Mouse (Mus musculus) neural tube, embryonic 15.5 days (tissue): Measurements from ENCODE around the gene 4933405O20Rik. TPM values are rescaled to one million over a fixed set of nuclear protein-coding genes. Genes with fewer than 3 reads are reported as not detected.

Experiments used
- ATAC-seq: fragments of 200-750 bp; cut with Nextera tagmentation; 2 replicates; pipeline ENCODE4 v1.8.0; 2017; ENCODE audit warnings: mild to moderate bottlenecking, moderate TSS enrichment, moderate library complexity; ENCODE audit not compliant: low FRiP score
- H3K27ac ChIP-seq: fragments of 300-500 bp; sonication (generic); replicated peaks from 2 replicates; pipeline ENCODE4 v1.5.1; 2015; ENCODE audit warnings: mild to moderate bottlenecking, inconsistent platforms
- H3K27me3 ChIP-seq: fragments of 300-500 bp; sonication (generic); replicated peaks from 2 replicates; pipeline ENCODE4 v1.6.1; 2015; ENCODE audit warnings: inconsistent platforms
- H3K36me3 ChIP-seq: fragments of 300-500 bp; sonication (generic); 2 replicates; pipeline ENCODE4 v1.6.1; 2015; ENCODE audit warnings: inconsistent platforms
- H3K4me1 ChIP-seq: fragments of 300-500 bp; sonication (generic); 2 replicates; pipeline ENCODE4 v1.6.1; 2015; ENCODE audit warnings: inconsistent platforms
- H3K4me2 ChIP-seq: fragments of 300-500 bp; sonication (generic); 2 replicates; pipeline ENCODE4 v1.6.1; 2015; ENCODE audit warnings: inconsistent platforms, mild to moderate bottlenecking, moderate library complexity
- H3K4me3 ChIP-seq: fragments of 300-500 bp; sonication (generic); replicated peaks from 2 replicates; pipeline ENCODE4 v1.5.1; 2015; ENCODE audit warnings: mild to moderate bottlenecking, inconsistent platforms
- H3K9ac ChIP-seq: fragments of 300-500 bp; sonication (generic); replicated peaks from 2 replicates; pipeline ENCODE4 v1.6.1; 2015; ENCODE audit warnings: mild to moderate bottlenecking, inconsistent platforms
- H3K9me3 ChIP-seq: fragments of 300-500 bp; sonication (generic); replicated peaks from 2 replicates; pipeline ENCODE4 v1.6.1; 2016; ENCODE audit warnings: inconsistent platforms
- WGBS: fragments of 180-500 bp; shearing (Covaris S2); methylation state at CpG from one replicate; pipeline ENCODE4 v1.1.7; 2015; ENCODE audit warnings: mixed read lengths; 5-methylcytosine and 5-hydroxymethylcytosine counted together
- polyA plus RNA-seq: library from polyadenylated mRNA; unstranded; fragments of >200 nt; fragmentation: Nextera tagmentation; extraction: Ambion mirVana; gene quantifications from 2 replicates; pipeline ENCODE4 v1.2.1, GENCODE M21; 2015

Gene 4933405O20Rik
- polyA plus RNA-seq = not detected in 2 replicates

GRCm38 (mm10) chr7:50598890-50599289 lies at the start of gene 4933405O20Rik:
TSS of gene 4933405O20Rik (plus strand) at chr7:50599190.
- Histone ChIP-seq H3K4me1 (no peaks in the 10 kb centered on the region), H3K27ac (no peak within 1 kb of the TSS), H3K9me3 (no peaks in the 10 kb centered on the region), H3K27me3 (no peaks in the 10 kb centered on the region), H3K36me3 (no peaks in the 10 kb centered on the region), H3K9ac (no peak within 1 kb of the TSS), H3K4me3 (no peak within 1 kb of the TSS), H3K4me2 (no peak within 1 kb of the TSS)
- ATAC-seq = no peak
- WGBS = 81% methylated on average over 3 of the region's 3 CpGs

DNA sequence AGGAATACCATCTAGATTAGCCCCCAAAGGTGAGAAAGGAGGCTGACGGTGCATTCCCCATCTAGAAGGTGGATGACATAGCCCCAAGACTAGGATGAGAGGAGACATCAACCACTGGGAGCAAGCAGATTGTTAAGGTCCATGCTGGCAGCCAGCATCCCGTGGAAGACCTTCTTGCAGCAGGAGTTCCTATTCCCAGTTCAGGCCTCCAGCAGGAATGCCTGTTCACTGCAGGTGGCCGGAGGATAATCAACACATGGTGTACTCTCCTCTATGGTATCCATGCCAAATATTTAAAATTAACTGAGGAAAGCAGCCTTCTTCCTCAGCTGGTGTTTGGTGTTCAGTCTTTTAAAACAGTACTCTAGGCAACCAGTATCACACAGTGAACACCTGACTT lies 49.4 kb upstream of the 4933405O20Rik start:
- ATAC-seq = no peak
- Histone ChIP-seq H3K9ac (no peak overlapping the region), H3K4me3 (no peak overlapping the region), H3K27ac (no peak overlapping the region), H3K9me3 (no peaks in the 10 kb centered on the region), H3K4me2 (no peak overlapping the region), H3K27me3 (no peaks in the 10 kb centered on the region), H3K4me1 (no peaks in the 10 kb centered on the region), H3K36me3 (no peaks in the 10 kb centered on the region)
- WGBS = 74% methylated on average over 3 of the region's 3 CpGs

DNA sequence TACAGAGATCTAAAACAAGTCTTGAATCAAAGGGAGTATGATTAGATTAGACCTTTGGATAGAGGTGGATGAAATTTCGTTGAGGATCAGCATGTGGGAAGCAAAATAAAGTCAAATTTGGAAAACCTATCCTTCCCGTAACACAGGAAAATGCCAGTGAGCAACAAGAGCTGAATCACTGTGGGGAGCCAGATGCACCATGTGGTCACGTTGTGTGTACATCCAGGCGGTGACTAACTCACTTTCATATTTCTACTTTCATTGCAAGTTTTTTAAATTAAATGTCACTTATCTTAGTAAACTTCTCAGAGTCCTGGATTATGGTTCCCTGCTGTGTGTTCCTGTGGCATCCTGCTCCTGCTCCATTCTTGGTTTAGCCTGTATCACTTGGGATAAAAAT lies 47.6 kb upstream of the 4933405O20Rik start:
- 78% methylated on average over 4 of the region's 4 CpGs for WGBS
- Histone ChIP-seq H3K4me2 (no peak overlapping the region), H3K4me3 (no peak overlapping the region), H3K27me3 (no peaks in the 10 kb centered on the region), H3K9me3 (no peaks in the 10 kb centered on the region), H3K27ac (no peak overlapping the region), H3K4me1 (no peaks in the 10 kb centered on the region), H3K9ac (no peak overlapping the region), H3K36me3 (no peaks in the 10 kb centered on the region)
- no peak for ATAC-seq

- Histone ChIP-seq H3K9ac (no peak overlapping the region), H3K36me3 (no peaks in the 10 kb centered on the region), H3K4me2 (no peak overlapping the region), H3K4me3 (no peak overlapping the region), H3K27me3 (no peaks in the 10 kb centered on the region), H3K9me3 (no peaks in the 10 kb centered on the region), H3K27ac (no peak overlapping the region), H3K4me1 (no peaks in the 10 kb centered on the region)
- no peak for ATAC-seq
- 85% methylated on average over 3 of the region's 3 CpGs for WGBS
These were observed 36.3 kb upstream of the 4933405O20Rik start for GRCm38 (mm10) chr7:50562708-50563107.

DNA sequence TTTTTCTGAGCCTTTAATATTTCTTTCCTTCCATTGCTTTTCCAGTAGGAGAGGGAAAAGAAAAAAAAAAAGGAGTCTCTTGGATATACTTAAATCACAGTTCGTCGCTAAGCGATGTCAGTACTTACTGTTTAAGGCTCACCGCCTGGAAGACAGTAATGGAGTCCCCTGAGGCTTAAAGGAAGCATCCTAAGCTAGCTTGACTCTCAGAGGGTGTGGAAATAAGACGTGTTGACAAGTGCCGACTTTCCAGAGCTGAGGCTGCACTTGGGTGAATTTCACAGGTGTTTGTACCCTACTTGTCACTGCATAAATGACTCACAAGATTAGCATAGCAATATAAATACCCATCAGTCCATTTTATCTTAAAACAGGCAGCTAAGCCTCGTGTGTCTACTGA lies 25.1 kb upstream of the 4933405O20Rik start:
- no peak overlapping the region for H3K27ac ChIP-seq
- H3K36me3 ChIP-seq = no peaks in the 10 kb centered on the region
- H3K4me3 ChIP-seq = no peak overlapping the region
- no peak for ATAC-seq
- no peak overlapping the region for H3K9ac ChIP-seq
- no peak overlapping the region for H3K4me2 ChIP-seq
- WGBS = 51% methylated on average over 7 of the region's 7 CpGs
- H3K27me3 ChIP-seq = no peaks in the 10 kb centered on the region
- no peaks in the 10 kb centered on the region for H3K9me3 ChIP-seq
- no peaks in the 10 kb centered on the region for H3K4me1 ChIP-seq

- Histone ChIP-seq H3K27me3 (no peaks in the 10 kb centered on the region), H3K9ac (no peak overlapping the region), H3K9me3 (no peaks in the 10 kb centered on the region), H3K27ac (no peak overlapping the region), H3K4me1 (no peaks in the 10 kb centered on the region), H3K4me3 (no peak overlapping the region), H3K36me3 (no peaks in the 10 kb centered on the region), H3K4me2 (no peak overlapping the region)
- WGBS = 75% methylated on average over 8 of the region's 8 CpGs
- no peak for ATAC-seq
These were observed 10.2 kb upstream of the 4933405O20Rik start for GRCm38 (mm10) chr7:50588642-50589424.

GRCm38 (mm10) chr7:50614101-50614500 lies 15.1 kb downstream of the 4933405O20Rik start:
- Histone ChIP-seq H3K4me2 (no peak overlapping the region), H3K27ac (no peak overlapping the region), H3K4me1 (no peaks in the 10 kb centered on the region), H3K9ac (no peak overlapping the region), H3K4me3 (no peak overlapping the region), H3K36me3 (no peaks in the 10 kb centered on the region), H3K9me3 (no peaks in the 10 kb centered on the region), H3K27me3 (no peaks in the 10 kb centered on the region)
- WGBS = 66% methylated on average over 2 of the region's 2 CpGs
- no peak for ATAC-seq

GRCm38 (mm10) chr7:50629186-50629585 lies 30.2 kb downstream of the 4933405O20Rik start:
- Histone ChIP-seq H3K4me1 (no peaks in the 10 kb centered on the region), H3K36me3 (no peaks in the 10 kb centered on the region), H3K4me2 (no peak overlapping the region), H3K27me3 (no peaks in the 10 kb centered on the region), H3K9ac (no peak overlapping the region), H3K27ac (no peak overlapping the region), H3K4me3 (no peak overlapping the region), H3K9me3 (no peaks in the 10 kb centered on the region)
- WGBS = 62% methylated on average over 3 of the region's 3 CpGs
- ATAC-seq = no peak

DNA sequence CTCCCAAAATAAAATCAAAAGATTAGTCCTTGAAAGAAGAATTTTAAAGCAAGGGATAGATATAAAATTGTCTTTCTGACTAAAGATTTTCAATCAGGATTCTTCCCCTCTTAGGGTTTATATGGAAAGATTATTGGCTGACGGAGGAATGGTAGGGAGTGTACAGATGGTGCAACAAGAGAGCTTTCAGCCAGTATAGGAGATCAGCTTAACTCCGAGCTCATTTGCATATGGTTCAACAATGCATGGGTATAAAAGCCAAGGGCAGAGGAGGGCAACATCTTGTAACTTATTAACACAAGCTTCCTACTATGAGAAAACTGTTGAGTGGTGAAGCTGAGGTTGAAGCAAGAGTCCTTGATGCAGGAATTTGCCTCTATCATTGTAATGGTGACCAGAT lies 34.2 kb downstream of the 4933405O20Rik start:
- Histone ChIP-seq H3K4me1 (no peaks in the 10 kb centered on the region), H3K4me3 (no peak overlapping the region), H3K27ac (no peak overlapping the region), H3K27me3 (no peaks in the 10 kb centered on the region), H3K9me3 (no peaks in the 10 kb centered on the region), H3K4me2 (no peak overlapping the region), H3K36me3 (no peaks in the 10 kb centered on the region), H3K9ac (no peak overlapping the region)
- no peak for ATAC-seq
- 64% methylated on average over 2 of the region's 2 CpGs for WGBS
